Mouse (Mus musculus) bone marrow, adult 2 months (tissue): Measurements from ENCODE around the gene Dnah5. TPM values are rescaled to one million over a fixed set of nuclear protein-coding genes. Genes with fewer than 3 reads are reported as not detected.
"Not testable (repeated sequence)": the region's sequence is repeated elsewhere in the genome, so short reads cannot be mapped to it uniquely, and the experiment has no call there.

Experiments used
- H3K27ac ChIP-seq: fragments of 200-500 bp; 2 replicates; pipeline ENCODE4 v1.5.1; 2012; ENCODE audit warnings: low read depth, mild to moderate bottlenecking, control low read depth, inconsistent platforms, low read length; ENCODE audit not compliant: control insufficient read depth, poor library complexity, insufficient read depth
- H3K4me1 ChIP-seq: fragments of 200-500 bp; 2 replicates; pipeline ENCODE4 v1.6.1; 2011; ENCODE audit warnings: low read length; ENCODE audit not compliant: control insufficient read depth, insufficient read depth
- H3K4me3 ChIP-seq: fragments of 200-500 bp; replicated peaks from 2 replicates; pipeline ENCODE3; 2011; ENCODE audit warnings: mild to moderate bottlenecking, low read depth, low read length, control low read depth; ENCODE audit not compliant: control insufficient read depth
- CTCF ChIP-seq: fragments of 200-500 bp; IDR thresholded peaks from 2 replicates; pipeline ENCODE4 v1.5.1; 2011; ENCODE audit warnings: low read length, control low read depth; ENCODE audit not compliant: control insufficient read depth, insufficient read depth
- POLR2A ChIP-seq: fragments of 200-500 bp; IDR thresholded peaks from 2 replicates; pipeline ENCODE4 v1.6.1; 2011; ENCODE audit warnings: low read depth, mild to moderate bottlenecking, control low read depth, low read length, borderline replicate concordance; ENCODE audit not compliant: control insufficient read depth
- WGBS: fragments of 180-500 bp; shearing (Covaris S2); methylation state at CpG from one replicate; pipeline ENCODE4 v1.1.7; 2018; 5-methylcytosine and 5-hydroxymethylcytosine counted together
- polyA plus RNA-seq: library from polyadenylated mRNA; stranded (reverse); fragments of >200 nt; gene quantifications from 2 replicates; pipeline ENCODE4 v1.2.4, GENCODE M21; 2011; ENCODE audit warnings: low replicate concordance; ENCODE audit not compliant: missing spikeins, insufficient read depth, insufficient read length

The Dnah5 gene
- polyA plus RNA-seq, 1 experiment, result 0.35 TPM

DNA sequence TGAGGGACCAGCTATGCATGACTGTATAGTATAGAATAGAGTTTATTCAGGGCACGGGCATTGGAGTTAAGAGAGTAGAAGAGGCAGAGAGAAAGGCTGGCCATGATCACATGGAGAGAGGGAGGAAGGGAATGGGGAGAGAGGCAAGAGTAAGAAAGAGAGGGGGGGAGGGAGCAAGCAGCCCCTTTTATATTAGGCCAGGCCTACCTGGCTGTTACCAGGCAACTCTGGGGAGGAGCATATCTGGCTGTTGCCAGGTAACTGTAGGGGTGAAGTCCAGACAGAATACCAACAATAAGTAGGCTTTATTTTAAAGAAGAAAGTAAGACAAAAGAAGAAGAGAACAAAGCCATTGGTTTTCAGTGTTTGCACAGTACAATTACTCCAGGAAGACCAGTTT, 194.9 kb downstream of the Dnah5 start:
- Histone ChIP-seq H3K4me1 (no peaks in the 10 kb centered on the region), H3K27ac (no peak overlapping the region), H3K4me3 (no peak overlapping the region)
- no peak for TF ChIP-seq CTCF
- TF ChIP-seq POLR2A, result no peak
- WGBS, result 63% methylated on average over 1 of the region's 1 CpGs

DNA sequence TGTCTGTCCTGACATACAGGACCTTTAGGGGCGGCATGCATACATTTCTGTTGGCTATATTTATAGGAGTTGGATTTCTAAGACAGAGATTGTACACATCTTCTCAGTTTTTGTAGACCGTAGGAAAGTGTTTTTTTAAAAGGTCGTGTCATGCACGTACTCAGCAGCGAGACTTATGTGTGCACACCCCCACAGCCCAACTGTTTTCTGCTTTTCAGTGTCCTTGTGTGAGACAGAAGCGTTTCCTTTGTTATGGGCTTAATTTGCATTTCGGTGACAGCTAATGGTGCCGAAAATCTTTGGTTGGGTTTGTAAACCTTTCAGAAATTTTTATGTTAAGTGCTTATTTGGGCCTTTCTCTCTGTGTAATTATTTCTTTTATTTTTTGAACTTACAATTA, 195.7 kb downstream of the Dnah5 start:
- no peak for TF ChIP-seq CTCF
- no peak for TF ChIP-seq POLR2A
- H3K4me3 ChIP-seq, result no peak overlapping the region
- WGBS, result 81% methylated on average over 8 of the region's 8 CpGs

DNA sequence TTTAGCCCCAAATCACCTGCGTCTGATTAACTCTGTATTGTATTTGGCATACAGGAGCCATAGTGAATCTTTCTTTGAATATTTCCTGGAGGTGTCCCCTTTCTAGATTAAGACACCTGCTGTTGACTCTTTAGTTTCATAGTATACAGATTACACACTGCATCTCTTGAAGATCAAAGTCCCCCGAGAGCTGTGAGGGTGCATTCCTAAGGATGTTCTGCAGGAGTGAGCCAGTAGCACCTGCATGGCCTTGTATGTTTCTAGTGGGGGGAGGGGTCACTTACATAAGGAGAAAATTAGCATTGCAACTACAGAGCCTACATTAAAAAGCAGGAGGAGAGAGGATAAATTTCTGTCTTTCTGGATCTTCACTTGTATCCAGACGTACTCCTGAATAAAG, 201.1 kb downstream of the Dnah5 start:
- Histone ChIP-seq H3K27ac (no peak overlapping the region), H3K4me3 (no peak overlapping the region), H3K4me1 (no peaks in the 10 kb centered on the region)
- no peak for TF ChIP-seq POLR2A
- TF ChIP-seq CTCF, result no peak
- WGBS, result 74% methylated on average over 3 of the region's 3 CpGs

More for the DNA sequence above, 195.7 kb downstream of the Dnah5 start:
- H3K27ac ChIP-seq, result no peak overlapping the region
- H3K4me1 ChIP-seq, result no peaks in the 10 kb centered on the region

DNA sequence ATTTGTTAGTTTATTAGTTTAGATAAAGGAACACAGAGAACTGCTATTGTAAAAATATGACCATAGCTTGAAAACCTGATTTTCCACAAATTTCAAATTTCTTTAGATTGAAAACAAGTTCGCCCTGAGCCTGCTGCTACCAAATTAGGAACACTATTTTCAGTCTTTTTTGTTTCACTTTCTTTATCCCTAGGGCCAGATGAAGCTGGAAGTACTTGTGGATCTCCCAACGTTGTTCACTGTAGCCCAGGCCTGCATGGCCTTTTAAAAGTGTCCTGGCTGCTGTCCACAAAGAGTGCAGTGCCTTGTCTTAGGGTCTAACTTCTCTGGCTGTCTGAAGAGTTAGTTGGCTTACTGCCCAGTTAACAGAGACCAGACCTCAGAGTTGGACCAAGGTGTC, 201.6 kb downstream of the Dnah5 start:
- TF ChIP-seq POLR2A (no peak), CTCF (no peak)
- H3K4me1 ChIP-seq, result no peaks in the 10 kb centered on the region
- no peak overlapping the region for H3K27ac ChIP-seq
- no peak overlapping the region for H3K4me3 ChIP-seq
- 19% methylated on average over 2 of the region's 2 CpGs for WGBS

DNA sequence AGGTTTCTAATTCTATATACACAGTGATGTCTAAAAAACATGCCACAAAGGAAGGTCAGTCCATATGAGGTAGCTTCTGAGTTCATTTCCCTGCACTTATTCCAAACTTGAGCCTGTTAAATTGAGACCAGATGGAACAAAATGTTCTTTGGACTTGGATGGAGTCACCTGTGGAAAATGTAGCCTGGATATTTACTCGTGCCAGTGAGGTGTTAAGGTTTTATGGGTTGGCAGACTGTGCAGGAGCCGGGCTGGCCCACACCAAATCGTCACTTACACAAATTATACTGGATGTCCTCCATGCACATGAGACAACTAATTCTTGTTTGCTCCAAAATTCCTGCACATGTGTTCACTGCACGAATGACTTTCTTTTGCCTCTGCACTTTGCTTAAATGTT, 236.2 kb downstream of the Dnah5 start:
- Histone ChIP-seq H3K27ac (no peak overlapping the region), H3K4me3 (no peak overlapping the region), H3K4me1 (no peaks in the 10 kb centered on the region)
- no peak for TF ChIP-seq CTCF
- no peak for TF ChIP-seq POLR2A
- 62% methylated on average over 4 of the region's 4 CpGs for WGBS

DNA sequence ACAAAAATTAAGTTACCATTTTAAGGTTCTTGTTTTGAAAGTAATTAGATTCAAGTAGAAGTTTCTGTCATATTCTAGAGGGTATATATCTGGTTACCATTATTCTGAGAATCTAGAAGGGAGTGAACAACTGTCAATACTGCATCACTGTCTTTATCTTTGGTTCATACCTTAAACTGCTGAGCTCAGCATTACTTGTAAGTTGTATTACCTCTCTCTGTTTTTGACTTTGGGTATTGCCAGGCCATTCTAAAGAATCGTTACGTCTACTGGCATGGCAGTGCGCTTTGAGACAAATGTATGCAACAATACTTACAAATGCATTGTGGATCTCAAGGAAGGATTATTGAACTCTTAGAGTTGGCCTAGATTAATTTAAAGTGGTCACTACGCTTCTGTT, 240.9 kb downstream of the Dnah5 start:
- Histone ChIP-seq H3K4me3 (no peak overlapping the region), H3K27ac (no peak overlapping the region), H3K4me1 (no peaks in the 10 kb centered on the region)
- 86% methylated on average over 4 of the region's 4 CpGs for WGBS
- no peak for TF ChIP-seq CTCF

DNA sequence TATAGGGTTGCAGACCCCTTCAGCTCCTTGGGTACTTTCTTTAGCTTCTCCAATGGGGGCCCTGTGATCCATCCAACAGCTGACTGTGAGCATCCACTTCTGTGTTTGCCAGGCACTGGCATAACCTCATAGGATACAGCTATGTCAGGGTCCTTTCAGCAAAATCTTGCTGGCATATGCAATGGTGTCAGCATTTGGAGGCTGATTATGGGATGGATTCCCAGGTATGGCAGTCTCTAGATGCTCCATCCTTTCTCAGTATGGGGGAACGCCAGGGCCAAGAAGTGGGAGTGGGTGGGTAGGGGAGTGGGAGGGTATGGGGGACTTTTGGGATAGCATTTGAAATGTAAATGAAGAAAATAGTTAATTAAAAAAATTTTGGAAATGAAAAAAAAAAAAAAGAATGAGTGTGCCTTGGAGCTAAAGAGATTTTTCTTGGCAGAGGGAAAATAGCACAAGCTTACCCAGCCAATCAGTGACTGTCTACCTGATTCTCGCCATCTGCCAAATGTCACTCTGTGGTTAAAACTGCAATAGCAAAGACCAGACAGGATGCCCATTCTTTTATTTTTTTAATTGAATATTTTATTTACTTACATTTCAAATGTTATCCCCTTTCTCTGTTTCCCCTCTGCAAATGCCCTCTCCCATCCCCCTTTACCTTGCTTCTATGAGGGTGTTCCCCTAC, 257.7 kb downstream of the Dnah5 start:
- not testable (repeated sequence) for H3K4me1 ChIP-seq, H3K27ac ChIP-seq, H3K4me3 ChIP-seq
- WGBS, result 74% methylated on average over 2 of the region's 2 CpGs

DNA sequence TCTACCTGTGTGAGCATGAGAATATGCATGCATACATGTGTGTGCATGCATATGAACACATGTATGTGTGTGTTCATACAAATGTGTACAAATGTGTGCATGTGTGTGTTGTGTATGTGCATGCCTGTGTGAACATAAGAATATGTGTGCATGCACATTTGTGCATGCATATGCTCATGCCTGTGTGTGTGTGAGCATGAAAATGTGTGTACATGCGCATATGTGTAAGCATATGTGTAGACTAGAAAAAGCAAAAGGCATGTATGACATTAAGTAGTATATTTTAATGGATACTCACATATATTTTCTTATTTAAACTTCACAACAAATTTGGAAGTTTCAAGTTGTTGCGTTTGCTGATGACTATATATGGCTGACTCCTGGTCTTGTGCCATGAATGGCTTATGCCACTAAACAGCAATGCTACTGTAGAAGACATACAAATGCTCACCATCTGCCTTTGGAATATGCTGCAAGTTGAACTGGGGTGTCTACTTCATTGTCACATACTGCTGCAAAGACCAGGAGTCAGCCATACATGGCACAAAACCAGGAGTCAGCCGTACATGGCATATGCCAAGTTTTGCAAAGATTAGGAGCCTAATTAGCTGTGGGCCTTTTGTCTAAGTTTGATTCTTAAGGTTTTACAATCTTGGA, 263.2 kb downstream of the Dnah5 start:
- TF ChIP-seq POLR2A (no peak), CTCF (no peak)
- Histone ChIP-seq H3K4me1 (no peaks in the 10 kb centered on the region), H3K27ac (no peak overlapping the region), H3K4me3 (no peak overlapping the region)
- WGBS, result 82% methylated on average over 3 of the region's 3 CpGs
